In the genomic region with DNA sequence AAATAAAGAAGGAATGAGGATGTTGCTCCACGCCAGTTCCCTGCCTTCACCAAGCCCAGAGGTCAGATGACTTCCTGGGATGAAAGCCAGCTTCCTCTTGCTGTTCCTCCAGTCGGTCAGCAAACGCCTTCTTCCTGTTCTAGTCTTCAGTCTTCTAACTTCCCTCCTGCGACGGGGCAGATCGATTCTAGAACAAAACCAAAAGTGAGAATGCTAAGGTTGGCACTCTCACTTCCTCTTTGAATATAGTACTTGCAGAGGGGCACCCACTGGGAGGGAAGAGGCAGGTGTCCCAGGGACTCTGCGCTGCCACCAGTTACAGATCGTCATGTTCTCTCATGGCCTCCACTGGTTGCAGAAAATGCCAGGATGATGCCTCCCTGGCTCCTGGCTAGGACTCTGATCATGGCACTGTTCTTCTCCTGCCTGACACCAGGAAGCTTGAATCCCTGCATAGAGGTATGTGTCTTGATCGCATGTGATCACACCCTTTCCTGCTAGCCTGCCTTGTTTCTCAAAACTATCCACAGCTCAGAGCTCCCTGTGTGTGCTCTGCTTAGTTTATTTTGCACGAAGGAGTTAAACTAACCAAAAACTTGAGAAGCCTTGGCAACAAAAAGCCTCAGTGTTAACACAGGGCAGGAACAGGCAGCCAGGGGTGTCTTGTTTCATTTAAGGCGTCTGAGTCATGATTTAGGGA, we compare ENCODE assay signal across 8 mouse cellular contexts. TPM values are rescaled to one million over a fixed set of nuclear protein-coding genes. Genes with fewer than 3 reads are reported as not detected.
A peak's percentile ranks its signal among the peaks of the same experiment; 100 is the strongest.
DNase-seq lines count a peak whose midpoint lies in the region; ATAC-seq and TF ChIP-seq lines count a peak whose summit lies in the region.

A gene (plus strand): TSS at position 122 of the 700 bp plus-strand sequence.

- no peak for TF ChIP-seq POLR2A in MEL (IDR thresholded peaks at IDR 0.05; ENCODE audit: control insufficient read depth in 1 of 2, insufficient read depth in 1 of 2, low read depth in 1 of 2, low read length in 2 of 2, poor library complexity in 1 of 2)

- no peak within 1 kb of the TSS for H3K4me2 ChIP-seq in forebrain, embryonic 14.5 days (ENCODE audit: low read length)

- peak; percentile 96 to 97 for ATAC-seq in hematopoietic stem cell, adult 5-6 weeks (replicated peaks in 1 of 2; ENCODE audit: insufficient read depth in 1 of 2, low FRiP score in 2 of 2, low TSS enrichment in 1 of 2, low read depth in 1 of 2, poor library complexity in 2 of 2, severe bottlenecking in 2 of 2)
- ATAC-seq in forebrain, embryonic 14.5 days, result no peak

- DNase-seq in MEL (ENCODE audit: low read depth, low spot score), result peak; percentile 1
- peak; percentile 48 to 70 for DNase-seq in adrenal gland, postnatal 36 days
- DNase-seq in frontal cortex, adult 2 months (ENCODE audit: extremely low spot score in 1 of 2, low spot score in 1 of 2), result peak; percentile 17 to 54
- peak; percentile 15 to 18 for DNase-seq in layer of hippocampus, postnatal 36 days
- peak; percentile 87 for DNase-seq in lung, postnatal 10 days
- peak; percentile 17 to 34 for DNase-seq in spleen, postnatal 14 days (ENCODE audit: low spot score in 2 of 2)
- no peak for DNase-seq in forebrain, embryonic 14.5 days (ENCODE audit: low spot score)

- H3K27ac ChIP-seq in MEL (ENCODE audit: control insufficient read depth, low read depth, low read length), result no peak within 1 kb of the TSS
- no peak within 1 kb of the TSS for H3K27ac ChIP-seq in forebrain, embryonic 14.5 days (ENCODE audit: low read depth, low read length)

- no peaks in the 10 kb centered on the region for H3K4me1 ChIP-seq in MEL (ENCODE audit: control insufficient read depth in 1 of 2, insufficient read depth in 2 of 2, low read length in 2 of 2)
- H3K4me1 ChIP-seq in forebrain, embryonic 14.5 days (ENCODE audit: control insufficient read depth, insufficient read depth, low read length), result no peaks in the 10 kb centered on the region

- TF ChIP-seq CTCF in MEL (IDR thresholded peaks at IDR 0.05 in 2 of 3, conservative IDR thresholded peaks at IDR 0.05 in 1 of 3; ENCODE audit: control insufficient read depth in 1 of 3, insufficient read depth in 1 of 3, low read depth in 2 of 3, low read length in 3 of 3, poor library complexity in 1 of 3, severe bottlenecking in 1 of 3), result no peak

- H3K79me2 ChIP-seq in MEL (ENCODE audit: control insufficient read depth, insufficient read depth, low read length, poor library complexity), result no peaks in the 10 kb centered on the region

- TF ChIP-seq EP300 in MEL (IDR thresholded peaks at IDR 0.05; ENCODE audit: low read depth in 1 of 2, low read length in 2 of 2), result no peak

- H3K9ac ChIP-seq in MEL (ENCODE audit: control insufficient read depth, low read depth, low read length, poor library complexity, severe bottlenecking), result no peak within 1 kb of the TSS
- H3K9ac ChIP-seq in forebrain, embryonic 14.5 days (ENCODE audit: low read length), result no peak within 1 kb of the TSS

- TF ChIP-seq RAD21 in MEL (IDR thresholded peaks at IDR 0.05; ENCODE audit: low read depth, low read length), result no peak

- no peak within 1 kb of the TSS for H3K4me3 ChIP-seq in MEL (ENCODE audit: control insufficient read depth in 1 of 2, insufficient read depth in 1 of 2, low read depth in 2 of 2, low read length in 2 of 2)
- H3K4me3 ChIP-seq in forebrain, embryonic 14.5 days (ENCODE audit: low read depth, low read length), result no peak within 1 kb of the TSS

- no peaks in the 10 kb centered on the region for H3K36me3 ChIP-seq in MEL (ENCODE audit: control insufficient read depth in 1 of 2, insufficient read depth in 2 of 2, low read length in 2 of 2)
- H3K36me3 ChIP-seq in forebrain, embryonic 14.5 days (ENCODE audit: control insufficient read depth, insufficient read depth, low read length), result no peaks in the 10 kb centered on the region

- H3K27me3 ChIP-seq in MEL (ENCODE audit: control insufficient read depth in 1 of 2, insufficient read depth in 2 of 2, low read length in 2 of 2), result no peaks in the 10 kb centered on the region
- no peaks in the 10 kb centered on the region for H3K27me3 ChIP-seq in forebrain, embryonic 14.5 days (replicated peaks; ENCODE audit: control insufficient read depth, insufficient read depth, low read length)

- WGBS in forebrain, embryonic 14.5 days, result 67% methylated on average over 11 of the region's 11 CpGs

- H3K9me3 ChIP-seq in MEL (replicated peaks; ENCODE audit: insufficient read depth, low read length), result no peaks in the 10 kb centered on the region
- H3K9me3 ChIP-seq in forebrain, embryonic 14.5 days (replicated peaks; ENCODE audit: control insufficient read depth, low read length), result no peaks in the 10 kb centered on the region

TF ChIP-seq in MEL, 35 proteins besides CTCF, POLR2A, EP300 and RAD21:
- no peak for TF ChIP-seq ZMIZ1 (IDR thresholded peaks at IDR 0.05; ENCODE audit: low read depth, low read length)
- TF ChIP-seq NRF1 (IDR thresholded peaks at IDR 0.05; ENCODE audit: insufficient read depth, low read depth, low read length, poor library complexity, severe bottlenecking), result no peak

RNA-seq across cellular contexts. Expression of the gene that starts here (rescaled TPM):
- not detected in 2 replicates for total RNA-seq in MEL (2012; rRNA removed)
- not detected for polyA plus RNA-seq in MEL (2012; ENCODE audit: insufficient read depth in 1 of 2, insufficient read length in 2 of 2, low read depth in 1 of 2, low replicate concordance in 2 of 2, missing spikeins in 1 of 2)
- 10 to 100 TPM in 1 of 2 experiments, 1 to 10 TPM in 1; 6.1 to 11.3 TPM for total RNA-seq in adrenal gland, postnatal 36 days (2021)
- 0.82 and 1.1 TPM in 2 replicates for polyA plus RNA-seq in frontal cortex, adult 2 months (2012; rRNA removed)
- total RNA-seq in hematopoietic stem cell, adult 5-6 weeks (2017), result 11.7 and 16.7 TPM in 2 replicates
- total RNA-seq in layer of hippocampus, postnatal 36 days (2021), result 1 to 10 TPM; 2.2 to 2.9 TPM
- 0.80 and 0.89 TPM in 2 replicates for polyA plus RNA-seq in forebrain, embryonic 14.5 days (2014; fragmentation: Nextera tagmentation; extraction: Ambion mirVana)

Comparison
In these comparisons a context has a peak if more than half of its experiments do, and no peak if none do; other contexts are left out.
1. Peak in DNase-seq in MEL; RNA of the gene not detected or under 1 TPM.